Mouse (Mus musculus) heart, embryonic 12.5 days (tissue): ENCODE results near the gene Rnf222. TPM values are rescaled to one million over a fixed set of nuclear protein-coding genes. Genes with fewer than 3 reads are reported as not detected.

Source experiments
- ATAC-seq: fragments of 200-750 bp; cut with Nextera tagmentation; 2 replicates; pipeline ENCODE4 v1.8.0; 2017; ENCODE audit warnings: moderate TSS enrichment, moderate library complexity; ENCODE audit not compliant: insufficient number of reproducible peaks, low FRiP score
- H3K27ac ChIP-seq: fragments of 300-500 bp; sonication (generic); 2 replicates; pipeline ENCODE4 v1.5.1; 2016; ENCODE audit warnings: mild to moderate bottlenecking, moderate library complexity; ENCODE audit not compliant: poor library complexity, severe bottlenecking
- H3K27me3 ChIP-seq: fragments of 300-500 bp; sonication (generic); replicated peaks from 2 replicates; pipeline ENCODE4 v1.6.1; 2016; ENCODE audit warnings: mild to moderate bottlenecking, moderate library complexity
- H3K36me3 ChIP-seq: fragments of 300-500 bp; sonication (generic); 2 replicates; pipeline ENCODE4 v1.6.1; 2016; ENCODE audit warnings: mild to moderate bottlenecking, moderate library complexity
- H3K4me1 ChIP-seq: fragments of 300-500 bp; sonication (generic); replicated peaks from 2 replicates; pipeline ENCODE4 v1.6.1; 2016; ENCODE audit warnings: mild to moderate bottlenecking
- H3K4me2 ChIP-seq: fragments of 300-500 bp; sonication (generic); 2 replicates; pipeline ENCODE4 v1.6.1; 2016; ENCODE audit warnings: mild to moderate bottlenecking, moderate library complexity
- H3K4me3 ChIP-seq: fragments of 300-500 bp; sonication (generic); 2 replicates; pipeline ENCODE4 v1.5.1; 2016; ENCODE audit warnings: mild to moderate bottlenecking
- H3K9ac ChIP-seq: fragments of 300-500 bp; sonication (generic); 2 replicates; pipeline ENCODE4 v1.6.1; 2016; ENCODE audit warnings: mild to moderate bottlenecking, moderate library complexity
- H3K9me3 ChIP-seq: fragments of 300-500 bp; sonication (generic); replicated peaks from 2 replicates; pipeline ENCODE4 v1.6.1; 2016; ENCODE audit warnings: mild to moderate bottlenecking, moderate library complexity
- WGBS: fragments of 180-500 bp; shearing (Covaris S2); methylation state at CpG from one replicate; pipeline ENCODE4 v1.1.7; 2016; 5-methylcytosine and 5-hydroxymethylcytosine counted together
- polyA plus RNA-seq: library from polyadenylated mRNA; unstranded; fragments of >200 nt; fragmentation: Nextera tagmentation; extraction: Ambion mirVana; gene quantifications from 2 replicates; pipeline ENCODE4 v1.2.1, GENCODE M21; 2016

Rnf222 gene
- polyA plus RNA-seq, 1 experiment from 2014 or later = 0.17 TPM

GRCm38 (mm10) chr11:68945245-68945644, 56.9 kb downstream of the Rnf222 start:
- no peak overlapping the region for H3K9ac ChIP-seq
- peaks cover 4% of the 10 kb centered on the region for H3K36me3 ChIP-seq
- whole genome bisulfite sequencing = 70% methylated on average over 2 of the region's 2 CpGs
- no peak overlapping the region for H3K4me2 ChIP-seq
- no peaks in the 10 kb centered on the region for H3K9me3 ChIP-seq
- no peak overlapping the region for H3K27ac ChIP-seq
- no peak for ATAC-seq
- H3K27me3 ChIP-seq = peaks cover 4% of the 10 kb centered on the region; the same call in 1 of the 2 replicates
- no peak overlapping the region for H3K4me3 ChIP-seq
- peaks cover 17% of the 10 kb centered on the region for H3K4me1 ChIP-seq

Other genes with a start within 250 kb of the Rnf222 start
- gene Myh10, start 197.0 kb upstream of the Rnf222 start, polyA plus RNA-seq = 219 and 235 TPM in 2 replicates
- 62.7 and 67.0 TPM in 2 replicates for gene Ndel1, start 16.7 kb upstream of the Rnf222 start, polyA plus RNA-seq
- 640 and 666 TPM in 2 replicates for gene Rpl26, start 13.0 kb downstream of the Rnf222 start, polyA plus RNA-seq
- gene Odf4, start 38.5 kb downstream of the Rnf222 start, polyA plus RNA-seq = not detected in 2 replicates
- 13.3 TPM in 2 replicates for gene Arhgef15, start 68.9 kb downstream of the Rnf222 start, polyA plus RNA-seq
- 1.4 and 2.2 TPM in 2 replicates for gene Slc25a35, start 79.6 kb downstream of the Rnf222 start, polyA plus RNA-seq
- gene Rangrf, start 86.6 kb downstream of the Rnf222 start, polyA plus RNA-seq = 64.3 and 67.5 TPM in 2 replicates
- gene Pfas, start 119.9 kb downstream of the Rnf222 start, polyA plus RNA-seq = 20.7 and 21.5 TPM in 2 replicates
- gene Ctc1, start 127.4 kb downstream of the Rnf222 start, polyA plus RNA-seq = 60.8 and 62.7 TPM in 2 replicates
- gene Aurkb, start 157.1 kb downstream of the Rnf222 start, polyA plus RNA-seq = 79.4 and 85.9 TPM in 2 replicates
- 10.7 and 13.6 TPM in 2 replicates for gene Borcs6, start 171.2 kb downstream of the Rnf222 start, polyA plus RNA-seq
- 30.6 and 31.5 TPM in 2 replicates for gene Tmem107, start 182.3 kb downstream of the Rnf222 start, polyA plus RNA-seq
- gene Vamp2, start 199.9 kb downstream of the Rnf222 start, polyA plus RNA-seq = 97.2 and 100 TPM in 2 replicates
- gene Per1, start 206.7 kb downstream of the Rnf222 start, polyA plus RNA-seq = 9.4 and 9.8 TPM in 2 replicates
- 0.70 and 0.81 TPM in 2 replicates for gene Hes7, start 231.9 kb downstream of the Rnf222 start, polyA plus RNA-seq
- gene 9130213A22Rik, start 234.0 kb downstream of the Rnf222 start, polyA plus RNA-seq = 0.42 and 0.65 TPM in 2 replicates
- gene Aloxe3, start 237.3 kb downstream of the Rnf222 start, polyA plus RNA-seq = 0.17 and 0.54 TPM in 2 replicates